Mouse (Mus musculus) thymus, adult 2 months (tissue): ENCODE results near the gene Inpp5k. TPM values are rescaled to one million over a fixed set of nuclear protein-coding genes. Genes with fewer than 3 reads are reported as not detected.

Experiments used
- DNase-seq: peaks from one replicate; pipeline ENCODE4 v3.0.0; 2021
- H3K27ac ChIP-seq: fragments of 200-500 bp; 2 replicates; pipeline ENCODE4 v1.5.1; 2012; ENCODE audit warnings: low read length, control low read depth; ENCODE audit not compliant: control insufficient read depth, insufficient read depth
- H3K27me3 ChIP-seq: fragments of 200-500 bp; 2 replicates; pipeline ENCODE4 v1.6.1; 2012; ENCODE audit warnings: mild to moderate bottlenecking, low read length, moderate library complexity, mixed read lengths; ENCODE audit not compliant: control insufficient read depth, insufficient read depth
- H3K36me3 ChIP-seq: fragments of 200-500 bp; 2 replicates; pipeline ENCODE4 v1.6.1; 2012; ENCODE audit warnings: mild to moderate bottlenecking, low read length, moderate library complexity; ENCODE audit not compliant: control insufficient read depth, insufficient read depth
- H3K4me1 ChIP-seq: fragments of 200-500 bp; replicated peaks from 2 replicates; pipeline ENCODE4 v1.6.1; 2012; ENCODE audit warnings: low read length; ENCODE audit not compliant: control insufficient read depth, insufficient read depth
- H3K4me3 ChIP-seq: fragments of 200-500 bp; 2 replicates; pipeline ENCODE4 v1.5.1; 2012; ENCODE audit warnings: mild to moderate bottlenecking, low read length, control low read depth, moderate library complexity; ENCODE audit not compliant: control insufficient read depth, insufficient read depth
- CTCF ChIP-seq: fragments of 200-500 bp; IDR thresholded peaks from 2 replicates; pipeline ENCODE4 v1.5.1; 2012; ENCODE audit warnings: mild to moderate bottlenecking, control low read depth, low read length, moderate library complexity, borderline replicate concordance; ENCODE audit not compliant: control insufficient read depth, poor library complexity, insufficient read depth; ENCODE audit errors: extremely low read depth
- POLR2A ChIP-seq: fragments of 200-500 bp; IDR thresholded peaks from 2 replicates; pipeline ENCODE4 v1.6.1; 2012; ENCODE audit warnings: mild to moderate bottlenecking, low read length, control low read depth, moderate library complexity; ENCODE audit not compliant: control insufficient read depth, poor library complexity, insufficient read depth; ENCODE audit errors: extremely low read depth
- WGBS: fragments of 180-500 bp; shearing (Covaris S2); methylation state at CpG from one replicate; pipeline ENCODE4 v1.1.7; 2018; 5-methylcytosine and 5-hydroxymethylcytosine counted together
- polyA plus RNA-seq: library from polyadenylated mRNA; depleted of rRNA; stranded (reverse); fragments of >200 nt; gene quantifications from 2 replicates; pipeline ENCODE4 v1.2.3, GENCODE M21; 2012

Inpp5k gene
- polyA plus RNA-seq, 1 experiment: 164 TPM

DNA sequence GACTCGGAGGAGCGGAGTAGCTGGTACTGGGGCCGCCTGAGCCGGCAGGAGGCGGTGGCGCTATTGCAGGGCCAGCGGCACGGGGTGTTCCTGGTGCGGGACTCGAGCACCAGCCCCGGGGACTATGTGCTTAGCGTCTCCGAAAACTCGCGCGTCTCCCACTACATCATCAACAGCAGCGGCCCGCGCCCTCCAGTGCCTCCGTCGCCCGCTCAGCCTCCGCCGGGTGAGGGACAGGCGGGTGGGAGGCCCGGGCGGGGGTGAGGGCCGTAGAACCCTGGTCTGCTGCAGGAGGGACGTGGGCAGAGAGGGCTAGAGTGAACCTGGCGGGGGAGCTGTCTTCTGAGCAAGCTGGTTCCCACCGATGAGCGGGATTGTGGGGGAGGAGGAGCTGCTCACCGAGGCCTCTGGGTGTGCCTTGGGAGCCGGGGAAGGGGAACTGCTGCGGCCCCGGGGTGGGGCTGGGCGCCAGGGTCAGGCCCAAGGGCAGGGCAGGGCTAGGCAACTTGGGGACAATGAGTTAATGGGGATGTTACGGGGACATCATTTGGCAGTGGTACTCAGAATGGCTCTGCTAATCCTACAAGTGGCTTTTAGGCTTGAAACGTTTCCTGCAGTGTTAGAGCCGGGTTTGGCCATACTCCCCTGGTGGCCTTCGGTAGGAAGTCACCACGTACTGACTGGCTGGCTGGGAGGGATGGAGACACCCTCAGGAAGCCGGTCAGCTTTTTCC, 48.8 kb downstream of the Inpp5k start:
- H3K27ac ChIP-seq: peak overlapping the region; percentile 26
- no peaks in the 10 kb centered on the region for H3K27me3 ChIP-seq
- peaks cover 5% of the 10 kb centered on the region; the same call in 1 of the 2 replicates for H3K36me3 ChIP-seq
- TF ChIP-seq CTCF: no peak
- no peak for TF ChIP-seq POLR2A
- no peak for DNase-seq
- H3K4me3 ChIP-seq: peak overlapping the region; percentile 74
- no peaks in the 10 kb centered on the region for H3K4me1 ChIP-seq
- WGBS: 2% methylated on average over 43 of the region's 43 CpGs

DNA sequence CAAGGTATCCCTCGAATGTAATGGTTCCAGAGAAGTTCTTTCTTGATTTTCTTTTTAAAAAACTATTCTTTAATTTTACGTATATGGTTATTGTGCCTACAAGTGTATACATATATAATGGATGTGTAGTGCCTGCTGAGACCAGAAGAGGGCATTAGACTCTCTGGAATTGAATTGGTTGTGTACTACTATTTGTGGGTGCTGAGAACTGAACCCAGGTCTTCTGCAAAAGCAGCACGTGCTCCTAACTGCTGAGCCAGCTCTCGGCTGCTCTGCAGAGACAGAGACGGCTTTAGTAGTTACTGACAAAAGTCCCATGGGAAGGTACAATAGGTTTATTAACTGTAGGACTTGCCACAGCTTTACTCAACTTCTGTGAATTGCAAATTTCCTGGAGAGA, 53.7 kb downstream of the Inpp5k start:
- TF ChIP-seq CTCF (no peak), POLR2A (no peak)
- Histone ChIP-seq H3K4me3 (no peak overlapping the region), H3K27ac (no peak overlapping the region), H3K36me3 (peaks cover 11% of the 10 kb centered on the region), H3K27me3 (no peaks in the 10 kb centered on the region), H3K4me1 (no peaks in the 10 kb centered on the region)
- 95% methylated on average over 5 of the region's 5 CpGs for WGBS
- no peak for DNase-seq

GRCm38 (mm10) chr11:75684956-75685355, 54.2 kb downstream of the Inpp5k start:
- TF ChIP-seq POLR2A (no peak), CTCF (no peak)
- H3K27me3 ChIP-seq: no peaks in the 10 kb centered on the region
- no peak overlapping the region for H3K4me3 ChIP-seq
- no peak for DNase-seq
- no peaks in the 10 kb centered on the region for H3K4me1 ChIP-seq
- H3K27ac ChIP-seq: no peak overlapping the region
- peaks cover 11% of the 10 kb centered on the region for H3K36me3 ChIP-seq
- WGBS: 89% methylated on average over 2 of the region's 2 CpGs

GRCm38 (mm10) chr11:75687343-75687993, 56.7 kb downstream of the Inpp5k start:
- H3K36me3 ChIP-seq: peaks cover 25% of the 10 kb centered on the region
- no peaks in the 10 kb centered on the region for H3K27me3 ChIP-seq
- no peak overlapping the region for H3K27ac ChIP-seq
- WGBS: 55% methylated on average over 2 of the region's 2 CpGs
- H3K4me1 ChIP-seq: no peaks in the 10 kb centered on the region
- no peak for DNase-seq
- no peak overlapping the region for H3K4me3 ChIP-seq
- TF ChIP-seq CTCF: no peak
- no peak for TF ChIP-seq POLR2A

- H3K36me3 ChIP-seq: peaks cover 32% of the 10 kb centered on the region
- 77% methylated on average over 2 of the region's 2 CpGs for WGBS
- no peaks in the 10 kb centered on the region for H3K4me1 ChIP-seq
- H3K4me3 ChIP-seq: no peak overlapping the region
- H3K27me3 ChIP-seq: no peaks in the 10 kb centered on the region
- DNase-seq: no peak
- TF ChIP-seq CTCF (no peak), POLR2A (no peak)
- H3K27ac ChIP-seq: no peak overlapping the region
Measured at GRCm38 (mm10) chr11:75688132-75688531, 57.3 kb downstream of the Inpp5k start.

GRCm38 (mm10) chr11:75689977-75690376, 59.2 kb downstream of the Inpp5k start:
- 79% methylated on average over 1 of the region's 1 CpGs for WGBS
- H3K4me3 ChIP-seq: no peak overlapping the region
- TF ChIP-seq CTCF (no peak), POLR2A (no peak)
- H3K36me3 ChIP-seq: peaks cover 34% of the 10 kb centered on the region
- H3K4me1 ChIP-seq: no peaks in the 10 kb centered on the region
- no peak overlapping the region for H3K27ac ChIP-seq
- DNase-seq: no peak
- H3K27me3 ChIP-seq: no peaks in the 10 kb centered on the region
